Mouse (Mus musculus): Measurements from ENCODE around the gene Rabl3.

The Rabl3 gene

GRCm38 (mm10) chr16:37550266-37550665 lies 10.6 kb downstream of the Rabl3 start:
- 60% methylated on average over 3 of the region's 3 CpGs for WGBS

DNA sequence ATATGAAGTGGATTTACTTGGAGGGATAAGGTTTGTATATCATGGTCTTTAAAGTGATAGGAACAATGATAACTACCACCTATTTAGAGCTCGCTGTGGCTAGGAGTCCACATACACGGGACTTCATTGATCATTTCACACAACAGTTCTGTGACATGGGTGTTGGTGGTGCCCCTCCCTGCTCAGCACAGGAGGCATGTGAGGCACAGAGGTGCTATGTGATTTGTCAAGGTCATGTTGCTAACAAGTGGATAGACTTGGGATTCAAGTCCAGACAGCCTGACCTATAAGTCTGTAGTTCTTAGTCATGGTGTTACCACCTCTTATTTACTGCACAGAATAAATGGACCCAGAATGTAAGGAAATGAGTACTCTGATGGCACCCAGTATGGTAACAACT lies 11.3 kb downstream of the Rabl3 start:
- WGBS: 96% methylated on average over 2 of the region's 2 CpGs

GRCm38 (mm10) chr16:37552824-37553223 lies 13.1 kb downstream of the Rabl3 start:
- 88% methylated on average over 3 of the region's 3 CpGs for WGBS

GRCm38 (mm10) chr16:37562414-37562813 lies 22.7 kb downstream of the Rabl3 start:
- 75% methylated on average over 6 of the region's 6 CpGs for WGBS

DNA sequence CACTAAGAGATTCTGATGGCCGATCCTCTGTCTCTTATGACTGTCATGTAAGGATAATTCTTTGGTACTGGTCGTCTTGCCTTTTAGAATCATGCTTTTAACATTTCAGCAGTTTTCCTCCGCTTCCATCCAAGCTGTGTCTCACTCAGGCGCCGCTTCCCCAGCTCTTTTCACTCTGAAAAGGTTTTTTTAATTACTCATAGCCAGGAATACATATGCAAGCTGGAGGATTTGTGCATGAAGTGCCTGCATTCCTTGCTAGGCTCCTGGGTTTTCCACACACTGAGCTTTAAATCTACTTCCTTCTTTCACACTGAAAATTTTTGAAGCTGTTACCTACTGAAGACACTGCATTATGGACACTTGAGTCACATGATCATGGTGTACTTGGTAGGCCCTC lies 23.3 kb downstream of the Rabl3 start:
- 48% methylated on average over 5 of the region's 5 CpGs for WGBS

GRCm38 (mm10) chr16:37565117-37565516 lies 25.4 kb downstream of the Rabl3 start:
- 76% methylated on average over 1 of the region's 1 CpGs for WGBS

DNA sequence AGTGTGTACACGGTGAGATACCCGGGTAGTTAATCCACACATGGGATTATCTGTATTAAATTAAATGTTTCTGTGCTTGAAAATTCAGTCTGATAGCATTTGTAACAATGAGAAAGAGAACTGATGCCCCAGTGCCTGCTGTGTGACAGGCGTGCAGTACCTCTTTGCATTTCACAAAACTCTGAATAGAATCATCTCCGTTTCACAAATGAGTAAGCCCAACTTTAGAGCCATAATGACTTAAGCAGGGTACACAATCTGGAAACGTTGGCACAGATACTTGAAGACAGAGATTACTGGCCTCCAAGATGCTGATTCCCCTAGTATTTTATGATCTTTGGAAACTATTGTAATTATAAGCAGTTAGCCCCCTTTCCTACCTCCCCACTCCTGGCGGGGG lies 26.4 kb downstream of the Rabl3 start:
- WGBS: 48% methylated on average over 6 of the region's 6 CpGs

DNA sequence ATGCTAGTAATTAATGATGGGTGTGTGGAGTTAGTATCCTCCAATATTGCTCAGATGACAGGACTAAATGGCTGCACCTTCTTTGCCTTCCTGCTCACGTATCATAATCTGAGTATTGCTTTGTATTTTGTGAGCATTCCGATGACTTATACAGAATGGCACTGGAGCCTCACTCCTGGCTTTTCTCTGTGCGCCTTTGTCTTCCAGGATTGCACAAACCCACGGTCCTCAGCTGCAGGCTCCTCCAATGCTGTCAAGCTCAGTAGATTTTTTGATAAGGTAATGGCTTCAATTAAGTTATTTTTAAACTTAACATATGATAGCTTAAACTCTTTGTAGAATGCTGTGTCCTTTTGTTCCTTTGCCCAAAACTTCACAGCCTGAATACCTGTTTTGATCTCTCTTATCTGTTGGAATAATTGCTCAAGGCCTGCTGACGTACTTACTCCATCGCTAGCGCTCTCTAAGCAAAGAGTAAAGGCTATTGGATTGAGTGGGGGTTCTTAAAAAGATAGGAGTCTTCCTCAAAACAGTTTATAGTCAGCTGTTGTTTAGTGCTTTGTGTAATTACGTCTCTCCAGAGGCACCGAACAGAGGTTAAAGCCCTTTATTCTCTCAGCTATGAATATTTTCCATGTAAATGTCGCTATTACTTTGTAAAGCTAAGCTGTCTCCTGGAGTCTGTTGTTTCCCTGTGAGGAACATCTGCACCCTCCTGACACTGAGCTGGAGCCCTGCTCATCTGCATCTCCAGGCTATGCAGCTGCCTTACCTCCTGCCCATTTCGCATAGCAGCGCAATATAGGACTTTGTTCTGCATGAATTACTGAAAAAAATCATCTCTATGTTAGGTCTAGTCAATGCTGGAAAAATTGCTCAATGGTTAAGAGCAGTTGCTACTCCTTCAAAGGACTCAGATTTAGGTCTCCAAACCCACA lies 27.7 kb downstream of the Rabl3 start:
- whole genome bisulfite sequencing: 81% methylated on average over 12 of the region's 12 CpGs

GRCm38 (mm10) chr16:37571554-37571953 lies 31.9 kb downstream of the Rabl3 start:
- 85% methylated on average over 3 of the region's 3 CpGs for WGBS

DNA sequence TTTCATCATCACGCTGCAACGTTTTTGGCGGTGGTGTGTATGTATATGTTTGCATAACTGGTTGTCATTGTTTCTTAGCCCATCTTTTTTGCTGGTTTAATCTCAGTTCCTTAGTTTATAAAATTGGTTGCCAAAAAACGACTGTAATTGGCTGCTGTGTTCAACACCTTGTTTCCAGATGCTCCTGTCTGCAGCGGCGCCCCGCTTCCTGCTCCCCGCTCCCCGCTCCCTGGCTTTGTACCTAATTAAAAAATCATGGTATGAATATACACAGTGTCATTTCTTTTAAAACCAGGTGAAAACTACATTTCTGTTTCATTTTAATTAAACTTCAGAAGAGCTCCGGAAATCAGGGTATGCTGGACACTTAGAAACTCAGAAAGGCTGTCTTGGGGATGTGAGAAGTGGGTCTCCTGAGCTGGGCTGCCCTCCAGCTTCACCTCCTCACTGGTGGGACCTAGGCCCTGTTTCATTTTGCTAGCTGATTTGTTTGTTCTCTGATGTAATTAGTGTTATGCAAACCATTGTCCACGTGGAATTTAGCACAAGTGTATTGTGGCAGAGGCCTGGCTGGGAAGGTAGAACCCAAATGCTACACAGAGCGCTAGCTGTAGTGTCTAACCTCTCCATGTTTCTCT lies 32.6 kb downstream of the Rabl3 start:
- WGBS: 89% methylated on average over 12 of the region's 12 CpGs

GRCm38 (mm10) chr16:37573061-37573460 lies 33.4 kb downstream of the Rabl3 start:
- WGBS: 97% methylated on average over 5 of the region's 5 CpGs

DNA sequence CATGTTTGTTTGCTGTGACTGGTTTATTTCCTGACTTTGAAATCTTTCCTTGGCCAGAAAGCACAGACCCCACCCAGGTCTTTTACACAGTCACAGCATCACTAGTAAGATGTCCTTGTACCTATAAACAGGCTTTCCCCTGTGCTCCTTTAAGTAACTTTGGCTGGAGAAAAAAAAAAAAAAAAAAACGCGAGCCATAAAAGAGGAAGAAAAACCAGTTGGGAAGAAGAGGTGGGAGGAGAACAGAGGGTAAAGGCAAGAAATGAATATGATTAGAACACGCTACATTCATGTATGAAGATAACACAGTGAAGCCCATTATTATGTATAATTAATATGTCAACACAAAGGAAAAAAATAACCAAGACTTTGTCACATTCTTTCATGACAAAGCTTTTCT lies 35.6 kb downstream of the Rabl3 start:
- WGBS: 52% methylated on average over 3 of the region's 3 CpGs

DNA sequence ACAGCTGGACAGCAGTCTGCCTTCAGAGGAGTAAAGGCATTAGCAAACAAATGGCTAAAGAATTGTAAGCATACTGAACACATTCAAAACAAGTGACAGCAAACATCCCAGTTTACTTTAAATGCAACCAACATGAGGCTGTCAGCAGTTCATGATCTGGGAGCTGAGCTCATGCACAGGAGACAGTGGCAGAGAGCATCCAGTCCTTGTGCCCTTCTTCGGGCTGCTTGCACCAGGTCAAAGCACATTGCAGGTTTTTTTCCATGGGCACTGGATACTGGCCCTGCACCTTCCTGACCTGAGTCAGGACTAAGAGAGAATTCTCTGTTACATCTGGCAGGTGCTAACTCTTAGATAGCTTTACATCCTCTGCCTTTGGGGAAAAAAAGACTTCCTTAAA lies 39.9 kb downstream of the Rabl3 start:
- 88% methylated on average over 1 of the region's 1 CpGs for WGBS

DNA sequence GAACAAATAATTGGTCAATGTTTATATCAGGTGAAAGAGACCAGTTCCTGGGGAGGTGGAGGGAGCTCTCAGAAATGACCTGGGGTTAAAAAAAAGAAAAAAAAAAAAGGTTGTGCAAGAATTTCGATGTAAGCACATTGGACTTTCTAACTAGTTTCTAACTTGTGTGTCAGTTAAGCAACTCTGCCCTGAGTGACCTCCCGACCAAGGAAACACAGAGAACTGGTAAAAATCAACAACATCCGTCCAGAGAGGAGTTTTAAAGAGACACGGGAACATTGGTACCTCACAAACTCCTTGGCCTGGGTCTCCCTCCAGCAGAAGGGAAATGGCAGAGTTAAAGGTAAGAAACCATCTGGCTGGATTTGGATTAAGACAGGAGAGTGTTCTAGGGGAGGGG lies 40.3 kb downstream of the Rabl3 start, which contains the start of gene Hgd:
Hgd (plus strand) TSS at position 160 of the 400 bp plus-strand sequence.
- 78% methylated on average over 4 of the region's 4 CpGs for WGBS

GRCm38 (mm10) chr16:37580651-37581050 lies 41.0 kb downstream of the Rabl3 start:
- 96% methylated on average over 4 of the region's 4 CpGs for WGBS

DNA sequence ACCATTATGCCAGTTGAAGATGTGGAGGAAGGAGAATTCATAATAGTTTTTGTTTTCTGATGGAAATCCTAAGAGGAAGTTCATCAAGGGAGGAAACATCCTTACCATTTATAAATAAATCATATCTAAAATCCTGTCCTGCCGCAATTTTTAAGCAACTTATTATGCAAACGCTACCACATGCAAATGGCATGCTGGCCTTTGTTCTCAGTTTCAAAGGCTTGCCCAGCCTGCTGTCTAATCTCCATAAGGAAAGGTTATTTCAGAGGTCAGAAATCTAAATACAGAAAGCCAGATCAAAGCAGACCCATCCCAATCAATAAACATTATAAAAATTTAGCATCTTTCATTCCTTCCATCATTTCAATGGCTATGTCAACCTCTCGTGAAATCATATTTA lies 42.2 kb downstream of the Rabl3 start:
- WGBS: 75% methylated on average over 3 of the region's 3 CpGs

GRCm38 (mm10) chr16:37583306-37583705 lies 43.6 kb downstream of the Rabl3 start:
- WGBS: 84% methylated on average over 3 of the region's 3 CpGs

DNA sequence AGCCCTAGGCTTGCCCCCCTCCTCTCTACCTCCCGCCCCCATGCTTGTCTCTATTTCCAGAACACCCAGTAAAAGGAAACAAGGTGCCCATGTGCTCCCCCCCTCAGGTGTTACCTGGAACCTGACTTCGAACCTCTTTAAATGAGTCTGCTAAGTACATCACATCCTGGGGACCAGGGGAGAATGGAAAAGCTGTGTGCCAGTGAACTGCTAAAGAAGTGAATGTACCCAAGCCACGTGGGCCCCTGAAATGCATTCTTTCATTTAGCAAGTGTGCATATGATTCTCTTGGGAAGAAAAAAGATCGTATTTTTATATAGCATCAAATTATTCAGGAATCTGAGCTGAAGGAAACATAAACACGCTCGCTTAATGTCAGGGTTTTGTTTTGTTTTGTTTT lies 44.1 kb downstream of the Rabl3 start:
- WGBS: 25% methylated on average over 6 of the region's 6 CpGs

GRCm38 (mm10) chr16:37584218-37585035 lies 44.7 kb downstream of the Rabl3 start:
- WGBS: 5% methylated on average over 25 of the region's 25 CpGs

DNA sequence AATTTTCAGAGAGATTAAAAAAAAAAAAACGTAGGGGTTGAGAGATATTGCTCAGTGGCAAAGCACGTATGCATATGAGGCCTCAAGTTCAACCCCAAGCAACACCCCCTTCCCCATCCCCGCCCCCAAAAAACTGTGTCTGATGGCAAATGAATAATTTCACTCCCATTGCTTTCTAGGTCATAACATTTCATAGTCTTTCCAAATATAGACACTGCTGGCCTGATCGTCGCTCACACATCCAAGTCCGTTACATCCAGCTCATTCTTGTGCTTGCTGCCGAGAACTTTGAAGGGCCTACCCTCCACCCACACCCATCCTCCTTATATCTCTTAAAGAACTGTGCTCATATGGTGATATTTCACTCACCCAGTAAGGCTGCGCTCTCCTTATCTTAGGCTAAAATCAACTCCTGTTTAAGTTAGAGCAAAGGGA lies 45.5 kb downstream of the Rabl3 start:
- 49% methylated on average over 8 of the region's 8 CpGs for WGBS

- 64% methylated on average over 3 of the region's 3 CpGs for WGBS
These were observed 51.2 kb downstream of the Rabl3 start for GRCm38 (mm10) chr16:37590921-37591320.

DNA sequence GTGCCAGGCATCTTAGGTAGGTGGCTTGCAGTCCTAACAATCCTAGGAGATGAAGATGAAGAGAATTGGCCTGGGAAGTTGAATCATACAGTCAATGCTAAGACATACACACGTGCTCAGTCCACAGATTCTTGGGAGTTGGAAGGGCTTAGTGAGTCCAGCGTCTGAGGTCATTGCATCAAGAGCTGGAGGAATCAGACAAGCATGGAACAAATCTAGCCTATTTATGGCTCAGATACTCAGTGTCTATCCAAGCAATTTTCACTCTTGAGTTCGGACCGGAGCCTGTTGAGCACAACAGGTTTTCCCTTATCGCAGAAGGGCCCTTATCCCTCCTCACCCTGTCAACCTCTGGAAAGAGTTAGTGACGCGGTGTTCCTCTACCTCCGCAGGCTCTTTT lies 51.9 kb downstream of the Rabl3 start:
- 94% methylated on average over 8 of the region's 8 CpGs for WGBS
